Mouse (Mus musculus): ENCODE results near the gene Asb8. TPM values are rescaled to one million over a fixed set of nuclear protein-coding genes. Genes with fewer than 3 reads are reported as not detected.
A peak's percentile ranks its signal among the peaks of the same experiment; 100 is the strongest.

Asb8 gene
- polyA plus RNA-seq, 1 experiment from 2014 or later: 48.5 TPM

GRCm38 (mm10) chr15:98154631-98155030 lies 10.8 kb downstream of the Asb8 start:
- H3K36me3 ChIP-seq: no peaks in the 10 kb centered on the region
- no peaks in the 10 kb centered on the region for H3K27me3 ChIP-seq
- WGBS: 77% methylated on average over 3 of the region's 3 CpGs
- no peak for ATAC-seq (ENCODE audit: insufficient number of reproducible peaks, low FRiP score, low TSS enrichment, low read depth)
- H3K9me3 ChIP-seq (replicated peaks): no peaks in the 10 kb centered on the region
- no peak overlapping the region for H3K27ac ChIP-seq (replicated peaks)
- H3K9ac ChIP-seq: no peak overlapping the region
- no peak overlapping the region for H3K4me3 ChIP-seq (replicated peaks)
- H3K4me2 ChIP-seq (replicated peaks): no peak overlapping the region
- no peaks in the 10 kb centered on the region for H3K4me1 ChIP-seq

GRCm38 (mm10) chr15:98154146-98154545 lies 11.3 kb downstream of the Asb8 start:
- Histone ChIP-seq H3K4me1 (no peaks in the 10 kb centered on the region), H3K36me3 (no peaks in the 10 kb centered on the region), H3K4me2 (replicated peaks) (no peak overlapping the region), H3K9me3 (replicated peaks) (no peaks in the 10 kb centered on the region), H3K4me3 (replicated peaks) (no peak overlapping the region), H3K9ac (no peak overlapping the region), H3K27ac (replicated peaks) (no peak overlapping the region), H3K27me3 (no peaks in the 10 kb centered on the region)
- WGBS: 59% methylated on average over 4 of the region's 4 CpGs
- ATAC-seq (ENCODE audit: insufficient number of reproducible peaks, low FRiP score, low TSS enrichment, low read depth): no peak

- H3K27ac ChIP-seq (replicated peaks): no peak overlapping the region
- no peak overlapping the region for H3K4me3 ChIP-seq (replicated peaks)
- 29% methylated on average over 3 of the region's 3 CpGs for WGBS
- no peak overlapping the region for H3K4me2 ChIP-seq (replicated peaks)
- H3K27me3 ChIP-seq: no peaks in the 10 kb centered on the region
- H3K4me1 ChIP-seq: no peaks in the 10 kb centered on the region
- no peaks in the 10 kb centered on the region for H3K9me3 ChIP-seq (replicated peaks)
- no peak for ATAC-seq (ENCODE audit: insufficient number of reproducible peaks, low FRiP score, low TSS enrichment, low read depth)
- H3K9ac ChIP-seq: no peak overlapping the region
- H3K36me3 ChIP-seq: no peaks in the 10 kb centered on the region
These were observed 11.8 kb downstream of the Asb8 start for GRCm38 (mm10) chr15:98153625-98154024.

GRCm38 (mm10) chr15:98152916-98153315 lies 12.5 kb downstream of the Asb8 start:
- Histone ChIP-seq H3K9ac (no peak overlapping the region), H3K4me3 (replicated peaks) (no peak overlapping the region), H3K36me3 (no peaks in the 10 kb centered on the region), H3K27ac (replicated peaks) (no peak overlapping the region), H3K9me3 (replicated peaks) (no peaks in the 10 kb centered on the region), H3K4me2 (replicated peaks) (no peak overlapping the region), H3K4me1 (no peaks in the 10 kb centered on the region), H3K27me3 (no peaks in the 10 kb centered on the region)
- no peak for ATAC-seq (ENCODE audit: insufficient number of reproducible peaks, low FRiP score, low TSS enrichment, low read depth)
- 44% methylated on average over 7 of the region's 7 CpGs for WGBS

GRCm38 (mm10) chr15:98149166-98149602 lies 16.2 kb downstream of the Asb8 start:
- no peak overlapping the region for H3K9ac ChIP-seq
- no peaks in the 10 kb centered on the region for H3K36me3 ChIP-seq
- no peak overlapping the region; the same call in 1 of the 2 replicates for H3K27ac ChIP-seq (replicated peaks)
- H3K4me1 ChIP-seq: peaks cover 7% of the 10 kb centered on the region
- no peak overlapping the region for H3K4me2 ChIP-seq (replicated peaks)
- H3K9me3 ChIP-seq (replicated peaks): no peaks in the 10 kb centered on the region
- no peaks in the 10 kb centered on the region for H3K27me3 ChIP-seq
- ATAC-seq (ENCODE audit: insufficient number of reproducible peaks, low FRiP score, low TSS enrichment, low read depth): no peak
- 46% methylated on average over 10 of the region's 10 CpGs for WGBS
- no peak overlapping the region for H3K4me3 ChIP-seq (replicated peaks)

GRCm38 (mm10) chr15:98148356-98148755 lies 17.1 kb downstream of the Asb8 start:
- no peak for ATAC-seq (ENCODE audit: insufficient number of reproducible peaks, low FRiP score, low TSS enrichment, low read depth)
- H3K9ac ChIP-seq: no peak overlapping the region
- no peaks in the 10 kb centered on the region for H3K27me3 ChIP-seq
- H3K4me3 ChIP-seq (replicated peaks): no peak overlapping the region
- no peak overlapping the region for H3K27ac ChIP-seq (replicated peaks)
- H3K36me3 ChIP-seq: no peaks in the 10 kb centered on the region
- H3K4me2 ChIP-seq (replicated peaks): no peak overlapping the region
- no peaks in the 10 kb centered on the region for H3K9me3 ChIP-seq (replicated peaks)
- H3K4me1 ChIP-seq: peaks cover 9% of the 10 kb centered on the region
- 78% methylated on average over 3 of the region's 3 CpGs for WGBS

GRCm38 (mm10) chr15:98145559-98146181 lies 19.8 kb downstream of the Asb8 start:
- peak; percentile 92 for ATAC-seq (ENCODE audit: insufficient number of reproducible peaks, low FRiP score, low TSS enrichment, low read depth)
- under 1% methylated on average over 38 of the region's 38 CpGs for WGBS
- peaks cover 13% of the 10 kb centered on the region for H3K36me3 ChIP-seq
- H3K4me3 ChIP-seq (replicated peaks): peak overlapping the region; percentile 98
- peaks cover 9% of the 10 kb centered on the region for H3K4me1 ChIP-seq
- peak overlapping the region; percentile 70 for H3K4me2 ChIP-seq (replicated peaks)
- H3K9ac ChIP-seq: peak overlapping the region; percentile 88
- H3K9me3 ChIP-seq (replicated peaks): no peaks in the 10 kb centered on the region
- H3K27ac ChIP-seq (replicated peaks): peak overlapping the region; percentile 84
- H3K27me3 ChIP-seq: no peaks in the 10 kb centered on the region

GRCm38 (mm10) chr15:98144861-98145507 lies 20.4 kb downstream of the Asb8 start:
- WGBS: 0% methylated on average over 35 of the region's 36 CpGs
- H3K36me3 ChIP-seq: peaks cover 20% of the 10 kb centered on the region
- H3K27ac ChIP-seq (replicated peaks): peak overlapping the region; percentile 84
- H3K4me3 ChIP-seq (replicated peaks): peak overlapping the region; percentile 98
- H3K4me1 ChIP-seq: peaks cover 9% of the 10 kb centered on the region
- H3K9ac ChIP-seq: peak overlapping the region; percentile 88
- ATAC-seq (ENCODE audit: insufficient number of reproducible peaks, low FRiP score, low TSS enrichment, low read depth): peak; percentile 55
- H3K9me3 ChIP-seq (replicated peaks): no peaks in the 10 kb centered on the region
- peak overlapping the region; percentile 70 for H3K4me2 ChIP-seq (replicated peaks)
- H3K27me3 ChIP-seq: no peaks in the 10 kb centered on the region

- Histone ChIP-seq H3K36me3 (peaks cover 40% of the 10 kb centered on the region), H3K4me3 (replicated peaks) (no peak overlapping the region), H3K4me2 (replicated peaks) (no peak overlapping the region), H3K4me1 (peaks cover 9% of the 10 kb centered on the region), H3K9me3 (replicated peaks) (no peaks in the 10 kb centered on the region), H3K27ac (replicated peaks) (no peak overlapping the region), H3K9ac (no peak overlapping the region), H3K27me3 (no peaks in the 10 kb centered on the region)
- 78% methylated on average over 9 of the region's 10 CpGs for WGBS
- no peak for ATAC-seq (ENCODE audit: insufficient number of reproducible peaks, low FRiP score, low TSS enrichment, low read depth)
These were observed 22.9 kb downstream of the Asb8 start for GRCm38 (mm10) chr15:98142515-98142914.

GRCm38 (mm10) chr15:98140809-98141208 lies 24.6 kb downstream of the Asb8 start:
- Histone ChIP-seq H3K9ac (no peak overlapping the region), H3K4me3 (replicated peaks) (no peak overlapping the region), H3K4me1 (peaks cover 9% of the 10 kb centered on the region), H3K4me2 (replicated peaks) (no peak overlapping the region), H3K27ac (replicated peaks) (no peak overlapping the region), H3K27me3 (no peaks in the 10 kb centered on the region), H3K36me3 (peaks cover 57% of the 10 kb centered on the region), H3K9me3 (replicated peaks) (no peaks in the 10 kb centered on the region)
- 80% methylated on average over 5 of the region's 5 CpGs for WGBS
- no peak for ATAC-seq (ENCODE audit: insufficient number of reproducible peaks, low FRiP score, low TSS enrichment, low read depth)

- Histone ChIP-seq H3K4me1 (peaks cover 8% of the 10 kb centered on the region), H3K36me3 (peaks cover 68% of the 10 kb centered on the region), H3K9me3 (replicated peaks) (no peaks in the 10 kb centered on the region), H3K27ac (replicated peaks) (no peak overlapping the region), H3K27me3 (no peaks in the 10 kb centered on the region), H3K4me2 (replicated peaks) (no peak overlapping the region), H3K4me3 (replicated peaks) (no peak overlapping the region), H3K9ac (no peak overlapping the region)
- ATAC-seq (ENCODE audit: insufficient number of reproducible peaks, low FRiP score, low TSS enrichment, low read depth): no peak
- 81% methylated on average over 7 of the region's 7 CpGs for WGBS
These were observed 25.7 kb downstream of the Asb8 start for GRCm38 (mm10) chr15:98139763-98140162.

GRCm38 (mm10) chr15:98136871-98137270 lies 28.6 kb downstream of the Asb8 start:
- Histone ChIP-seq H3K4me3 (replicated peaks) (no peak overlapping the region), H3K4me1 (no peaks in the 10 kb centered on the region), H3K27me3 (no peaks in the 10 kb centered on the region), H3K9ac (no peak overlapping the region), H3K4me2 (replicated peaks) (no peak overlapping the region), H3K36me3 (peaks cover 91% of the 10 kb centered on the region), H3K9me3 (replicated peaks) (no peaks in the 10 kb centered on the region), H3K27ac (replicated peaks) (no peak overlapping the region)
- ATAC-seq (ENCODE audit: insufficient number of reproducible peaks, low FRiP score, low TSS enrichment, low read depth): no peak
- WGBS: 90% methylated on average over 9 of the region's 9 CpGs
